Mouse (Mus musculus) neural tube, embryonic 10.5 days (tissue): ENCODE results near the gene Odf2l.

Source experiments
- DNase-seq: peaks from one replicate; pipeline ENCODE4 v3.0.0-alpha.2; 2017; ENCODE audit warnings: low spot score; ENCODE audit errors: extremely low spot score

Odf2l gene

GRCm38 (mm10) chr3:145118254-145119001, at the start of gene Odf2l:
Odf2l (plus strand) TSS chr3:145118588.
- DNase-seq = peak; percentile 98

GRCm38 (mm10) chr3:145068964-145069363, 49.4 kb upstream of the Odf2l start:
- DNase-seq = no peak

GRCm38 (mm10) chr3:145072339-145072738, 46.0 kb upstream of the Odf2l start:
- no peak for DNase-seq

- DNase-seq = no peak
These were observed 40.0 kb upstream of the Odf2l start for GRCm38 (mm10) chr3:145078405-145078804.

GRCm38 (mm10) chr3:145080904-145081303, 37.5 kb upstream of the Odf2l start:
- no peak for DNase-seq

DNA sequence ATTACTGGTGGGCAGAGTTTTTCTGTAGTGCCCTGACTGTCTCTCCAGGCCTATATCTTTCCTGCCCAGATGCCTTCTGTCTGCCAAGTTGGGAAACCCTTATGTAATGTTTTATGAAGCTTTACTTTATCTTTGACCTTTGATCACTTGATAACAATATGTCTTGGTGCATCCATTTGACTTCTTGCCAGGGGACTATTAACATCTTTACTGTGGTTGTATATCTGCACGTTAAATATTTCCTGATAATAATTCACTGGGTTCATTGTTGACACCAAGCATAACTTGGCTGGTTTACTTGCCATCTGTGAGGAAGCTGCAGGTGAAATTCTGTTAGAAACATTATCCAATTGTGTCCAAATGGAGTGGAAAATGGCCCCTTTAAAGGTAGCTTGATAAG, 35.3 kb upstream of the Odf2l start:
- DNase-seq = no peak

DNA sequence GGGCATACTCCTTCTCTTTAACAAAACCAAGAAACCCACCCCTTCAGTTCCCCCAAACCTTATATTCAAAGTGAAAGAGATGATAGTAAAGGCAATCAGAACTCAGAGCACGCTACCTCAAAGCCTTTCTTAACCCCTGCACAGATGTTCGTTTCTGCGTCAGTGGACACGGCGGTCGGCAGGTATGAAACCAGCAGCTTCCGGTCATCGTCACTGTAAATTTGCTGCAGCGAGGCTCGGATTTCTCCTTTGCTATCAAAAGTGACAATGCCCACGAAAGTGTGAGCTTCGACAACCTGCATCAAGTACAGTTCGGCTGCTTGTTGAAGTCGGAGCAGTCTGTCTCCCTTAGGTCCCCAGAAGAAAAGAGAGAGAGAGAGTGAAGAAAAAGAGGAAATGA, 32.2 kb upstream of the Odf2l start:
- DNase-seq = no peak

DNA sequence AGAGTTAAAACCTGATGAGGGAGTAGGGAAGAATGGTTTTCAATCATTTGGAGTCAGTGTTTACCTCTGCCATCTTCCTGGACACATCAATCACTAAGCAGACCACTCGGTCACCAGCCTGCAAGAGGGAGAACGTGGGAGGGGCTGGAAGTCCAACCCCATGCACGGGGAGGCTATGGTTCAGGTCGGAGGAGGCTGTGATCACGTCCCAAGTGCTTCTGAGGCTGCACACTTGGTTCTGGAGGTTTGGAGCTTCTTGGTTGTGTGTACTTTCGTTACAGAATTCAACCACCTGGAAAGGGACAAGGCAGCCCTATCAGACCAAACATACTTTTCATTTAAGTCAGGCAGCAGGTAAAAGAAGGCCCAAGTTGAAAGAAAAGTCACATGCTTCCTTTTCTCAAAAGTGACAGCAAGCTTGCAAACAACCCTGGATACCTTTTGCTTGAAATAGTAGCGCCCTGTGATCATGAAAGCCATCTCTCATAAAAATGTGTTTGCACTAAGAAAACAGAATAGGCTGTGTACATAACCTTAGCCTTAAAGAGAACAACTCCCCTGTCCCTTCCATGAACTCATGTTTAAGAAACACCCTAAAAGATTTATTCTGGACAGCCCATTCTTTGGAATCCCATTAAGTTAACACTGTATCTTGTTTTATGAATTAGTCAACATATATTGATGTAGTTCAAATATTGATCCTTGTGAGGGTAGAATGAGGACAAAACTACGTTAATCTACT, 30.4 kb upstream of the Odf2l start:
- DNase-seq = no peak

GRCm38 (mm10) chr3:145099291-145099690, 19.1 kb upstream of the Odf2l start, which contains the start of gene Clca2:
Clca2 (minus strand) TSS chr3:145099443.
- no peak for DNase-seq

- DNase-seq = no peak
These were observed 16.4 kb upstream of the Odf2l start for GRCm38 (mm10) chr3:145101891-145102555.

DNA sequence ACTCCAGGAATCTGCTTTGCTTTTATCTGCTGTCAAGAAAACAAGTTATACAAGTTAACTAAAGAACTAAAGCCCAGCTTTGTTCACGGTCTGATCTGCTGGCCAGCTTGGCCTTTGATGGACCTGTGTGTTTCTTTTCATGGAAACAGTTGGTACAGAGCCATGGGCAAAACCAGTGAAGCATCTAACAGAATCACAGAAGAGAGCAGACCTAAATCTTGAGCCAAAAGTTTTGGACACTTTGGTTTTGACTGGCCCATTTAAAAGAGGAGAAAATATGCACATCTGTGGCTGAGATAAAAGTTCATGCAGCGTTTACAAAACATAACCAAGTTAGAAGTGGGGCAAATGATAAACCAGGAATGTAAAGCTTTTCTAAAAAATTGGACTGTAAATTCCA, 15.1 kb upstream of the Odf2l start:
- no peak for DNase-seq

- no peak for DNase-seq
These were observed 14.6 kb upstream of the Odf2l start for GRCm38 (mm10) chr3:145103770-145104169.

GRCm38 (mm10) chr3:145105076-145105772, 13.2 kb upstream of the Odf2l start:
- DNase-seq = no peak

DNA sequence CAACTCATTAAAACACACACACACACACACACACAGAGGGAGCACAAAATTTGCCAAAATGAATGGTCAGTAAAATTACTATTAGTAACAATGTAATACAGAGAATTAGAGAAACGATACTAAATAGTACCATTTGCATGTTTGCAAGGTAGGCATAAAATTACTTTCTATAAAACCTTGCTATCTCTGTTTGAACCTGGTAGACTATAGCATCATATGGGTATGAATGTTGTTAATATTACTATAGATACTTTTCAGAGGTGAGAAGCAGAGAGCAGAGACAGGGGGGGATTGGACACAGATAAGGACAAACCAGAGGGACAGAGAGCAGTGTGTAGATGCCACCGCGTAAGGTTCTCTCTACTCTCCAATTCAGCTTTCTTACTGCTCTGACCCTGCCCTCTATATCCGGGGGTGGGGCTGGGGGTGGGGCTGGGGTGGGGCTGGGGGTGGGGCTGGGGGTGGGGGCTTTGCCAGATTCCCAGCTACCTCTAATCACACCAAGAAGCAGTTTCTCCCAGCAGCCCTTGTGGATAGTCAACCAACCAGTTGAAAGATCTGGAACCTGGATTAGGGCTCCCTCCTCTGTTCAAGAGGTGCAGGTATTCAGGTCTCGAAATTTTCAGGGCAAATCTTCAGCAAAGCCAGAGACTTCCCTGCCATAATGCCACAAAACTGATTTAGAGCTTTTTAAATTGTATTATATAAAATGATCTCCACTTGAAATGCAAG, 12.4 kb upstream of the Odf2l start:
- no peak for DNase-seq

GRCm38 (mm10) chr3:145115169-145115568, 3.2 kb upstream of the Odf2l start:
- DNase-seq = no peak

- DNase-seq = no peak
These were observed 751 bp upstream of the Odf2l start for GRCm38 (mm10) chr3:145117637-145118036.

GRCm38 (mm10) chr3:145119002-145119358, 592 bp downstream of the Odf2l start:
- no peak for DNase-seq

DNA sequence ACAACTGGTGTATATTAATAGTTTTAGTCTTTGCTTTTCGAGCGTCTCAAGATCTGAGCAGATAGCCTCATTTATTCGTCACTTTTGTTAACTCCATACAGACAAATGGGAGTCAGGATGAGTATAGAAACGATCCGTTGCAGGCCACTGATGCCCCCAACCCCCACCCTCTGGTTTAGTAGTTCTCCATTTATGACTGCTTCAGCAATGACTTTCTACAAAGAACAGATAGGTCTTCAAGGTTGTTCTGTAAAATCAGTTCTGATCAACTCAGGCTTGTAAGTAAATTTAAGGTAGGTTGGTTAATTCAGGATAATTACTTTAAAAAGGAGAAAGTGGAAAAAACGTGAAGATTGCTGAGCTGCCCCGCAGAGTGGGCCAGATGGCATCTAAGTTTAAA, 1.0 kb downstream of the Odf2l start:
- no peak for DNase-seq

DNA sequence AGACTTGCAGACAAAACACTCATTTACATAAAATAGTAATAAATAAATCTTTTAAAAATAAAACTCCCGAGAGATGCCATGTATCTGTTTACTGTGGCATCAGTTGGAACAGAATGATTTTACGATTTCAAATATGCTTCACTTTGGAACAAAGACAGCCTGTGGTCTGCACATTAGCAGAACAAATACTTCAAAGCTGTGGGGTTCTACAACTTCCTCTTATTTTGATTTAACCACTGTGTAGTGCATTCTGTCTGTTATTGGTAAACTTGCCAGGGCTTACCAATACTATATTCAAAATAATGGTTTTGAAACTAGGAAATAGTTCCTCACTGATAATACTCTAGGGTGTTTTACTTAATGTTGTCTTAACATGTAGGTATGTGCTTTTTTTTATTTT, 8.2 kb downstream of the Odf2l start:
- DNase-seq = no peak

DNA sequence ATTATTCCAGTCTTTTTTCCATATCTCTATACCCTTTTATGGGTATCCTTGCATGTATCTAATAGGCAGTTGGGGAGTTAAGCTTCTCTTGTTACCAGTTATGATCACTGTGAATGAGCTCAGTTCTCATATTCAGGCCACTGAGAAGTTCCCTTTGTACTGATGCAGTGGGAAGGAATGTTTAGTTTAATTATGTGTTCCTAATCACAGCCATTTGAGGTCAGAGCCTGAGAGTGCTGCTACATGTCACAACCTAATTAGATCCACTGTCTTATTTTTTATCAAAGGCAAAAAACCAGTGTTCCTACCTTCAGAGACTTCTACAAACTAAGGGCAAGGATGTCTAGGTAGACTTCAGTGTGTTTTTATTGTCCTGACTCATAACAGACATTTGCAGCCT, 11.0 kb downstream of the Odf2l start:
- DNase-seq = no peak
